Mouse (Mus musculus) stomach, embryonic 16.5 days (tissue): ENCODE data around the gene Med7. TPM values are rescaled to one million over a fixed set of nuclear protein-coding genes. Genes with fewer than 3 reads are reported as not detected.

Experiments
- ATAC-seq: fragments of 200-750 bp; cut with Nextera tagmentation; 2 replicates; pipeline ENCODE4 v1.8.0; 2017; ENCODE audit warnings: moderate number of reproducible peaks, moderate TSS enrichment; ENCODE audit not compliant: insufficient read depth, low FRiP score
- H3K27ac ChIP-seq: fragments of 300-500 bp; sonication (generic); 2 replicates; pipeline ENCODE4 v1.5.1; 2014; ENCODE audit warnings: low read length
- H3K27me3 ChIP-seq: fragments of 300-500 bp; sonication (generic); 2 replicates; pipeline ENCODE4 v1.6.1; 2014; ENCODE audit warnings: low read length, control low read depth, mixed read lengths; ENCODE audit not compliant: control insufficient read depth, insufficient read depth
- H3K36me3 ChIP-seq: fragments of 300-500 bp; sonication (generic); 2 replicates; pipeline ENCODE4 v1.6.1; 2014; ENCODE audit warnings: low read length; ENCODE audit not compliant: control insufficient read depth, insufficient read depth
- H3K4me1 ChIP-seq: fragments of 300-500 bp; sonication (generic); 2 replicates; pipeline ENCODE4 v1.6.1; 2014; ENCODE audit warnings: low read length, control low read depth, mixed read lengths; ENCODE audit not compliant: control insufficient read depth, insufficient read depth
- H3K4me2 ChIP-seq: fragments of 300-500 bp; sonication (generic); 2 replicates; pipeline ENCODE4 v1.6.1; 2014; ENCODE audit warnings: low read depth, low read length, mixed read lengths
- H3K4me3 ChIP-seq: fragments of 300-500 bp; sonication (generic); replicated peaks from 2 replicates; pipeline ENCODE4 v1.5.1; 2014; ENCODE audit warnings: mild to moderate bottlenecking, low read length
- H3K9ac ChIP-seq: fragments of 300-500 bp; sonication (generic); 2 replicates; pipeline ENCODE4 v1.6.1; 2014; ENCODE audit warnings: low read length
- H3K9me3 ChIP-seq: fragments of 300-500 bp; sonication (generic); replicated peaks from 2 replicates; pipeline ENCODE4 v1.6.1; 2016; ENCODE audit warnings: low read length, control low read depth; ENCODE audit not compliant: control insufficient read depth
- WGBS: fragments of 180-500 bp; shearing (Covaris S2); extraction: QIAGEN DNeasy Blood & Tissue Kit; methylation state at CpG from one replicate; pipeline ENCODE4 v1.1.7; 2014; 5-methylcytosine and 5-hydroxymethylcytosine counted together
- polyA plus RNA-seq: library from polyadenylated mRNA; unstranded; fragments of >200 nt; fragmentation: Nextera tagmentation; extraction: Ambion mirVana; gene quantifications from 2 replicates; pipeline ENCODE4 v1.2.1, GENCODE M21; 2015

Med7 gene
- polyA plus RNA-seq, 1 experiment from 2014 or later = 60.3 TPM

DNA sequence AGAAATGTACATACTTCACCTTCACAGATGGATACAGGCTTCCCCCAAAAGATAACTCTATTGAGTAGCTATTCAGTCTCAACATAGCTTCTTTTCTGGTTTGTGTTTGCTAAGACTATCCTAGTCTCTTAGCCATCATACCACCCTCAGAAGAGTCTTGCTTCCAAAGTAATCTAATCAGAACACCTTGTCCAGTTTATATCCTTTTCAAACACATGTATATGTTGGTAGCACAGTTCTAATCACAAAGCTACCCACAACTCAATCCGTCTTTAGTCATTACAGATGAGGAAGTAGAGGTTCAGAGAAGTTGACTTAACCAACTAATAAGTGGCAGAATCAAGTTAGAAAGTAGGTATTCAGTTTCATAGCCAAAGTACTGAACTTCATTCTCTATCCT, 5.0 kb downstream of the Med7 start:
- Histone ChIP-seq H3K4me1 (peaks cover 3% of the 10 kb centered on the region; the same call in 1 of the 2 replicates), H3K27ac (no peak overlapping the region), H3K27me3 (no peaks in the 10 kb centered on the region), H3K36me3 (peaks cover 4% of the 10 kb centered on the region), H3K9me3 (no peaks in the 10 kb centered on the region), H3K4me3 (no peak overlapping the region), H3K9ac (no peak overlapping the region), H3K4me2 (no peak overlapping the region)
- 89% methylated on average over 1 of the region's 1 CpGs for WGBS
- ATAC-seq = no peak

DNA sequence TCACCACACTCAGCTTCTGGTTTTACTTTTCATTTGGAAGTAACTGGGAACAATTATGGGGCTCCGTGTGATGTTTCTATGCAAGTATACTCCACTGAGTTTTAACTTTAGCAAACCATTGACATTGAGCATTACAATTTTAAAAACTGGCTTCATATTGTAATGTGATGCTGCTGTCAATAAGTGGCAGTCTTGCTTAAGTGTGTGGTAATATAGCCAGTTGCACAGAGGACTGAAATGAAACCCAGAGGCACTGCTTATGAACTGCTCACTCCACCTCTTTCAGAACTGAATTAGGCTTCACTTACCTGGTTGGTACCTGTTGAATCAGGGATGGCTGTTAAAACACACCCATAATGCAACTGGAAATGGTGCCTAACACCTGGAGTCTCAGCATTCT, 6.4 kb downstream of the Med7 start:
- Histone ChIP-seq H3K9ac (no peak overlapping the region), H3K27ac (no peak overlapping the region), H3K9me3 (no peaks in the 10 kb centered on the region), H3K4me3 (no peak overlapping the region), H3K4me1 (no peaks in the 10 kb centered on the region), H3K36me3 (peaks cover 4% of the 10 kb centered on the region), H3K27me3 (no peaks in the 10 kb centered on the region), H3K4me2 (no peak overlapping the region)
- WGBS = 88% methylated on average over 1 of the region's 1 CpGs
- no peak for ATAC-seq

DNA sequence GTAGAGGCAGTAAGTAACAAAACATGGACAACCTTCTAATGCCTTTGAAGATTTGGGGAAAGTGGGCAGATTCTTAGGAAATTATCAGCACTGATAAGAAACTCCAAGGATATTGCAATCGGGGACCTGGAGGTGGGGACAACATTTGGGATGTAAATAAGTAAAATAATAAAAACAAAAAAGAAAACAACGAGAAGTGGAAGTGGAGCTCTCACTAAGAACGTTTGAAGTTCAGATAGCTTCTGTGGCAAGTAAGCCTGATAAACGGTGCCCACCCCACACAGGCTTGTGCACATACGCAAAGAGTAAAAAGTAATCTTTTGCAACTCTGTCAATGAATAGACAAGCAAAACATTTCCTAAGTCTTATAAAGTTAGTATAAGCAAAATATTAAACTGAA, 7.3 kb downstream of the Med7 start:
- H3K27me3 ChIP-seq = no peaks in the 10 kb centered on the region
- no peak overlapping the region for H3K27ac ChIP-seq
- no peaks in the 10 kb centered on the region for H3K4me1 ChIP-seq
- no peak overlapping the region for H3K9ac ChIP-seq
- no peak for ATAC-seq
- no peak overlapping the region for H3K4me3 ChIP-seq
- no peak overlapping the region for H3K4me2 ChIP-seq
- WGBS = 78% methylated on average over 5 of the region's 5 CpGs
- peaks cover 4% of the 10 kb centered on the region for H3K36me3 ChIP-seq
- H3K9me3 ChIP-seq = no peaks in the 10 kb centered on the region

GRCm38 (mm10) chr11:46446150-46446549, 9.4 kb downstream of the Med7 start:
- 91% methylated on average over 6 of the region's 6 CpGs for WGBS
- no peak overlapping the region for H3K9ac ChIP-seq
- peaks cover 4% of the 10 kb centered on the region for H3K36me3 ChIP-seq
- no peaks in the 10 kb centered on the region for H3K4me1 ChIP-seq
- H3K27ac ChIP-seq = no peak overlapping the region
- no peaks in the 10 kb centered on the region for H3K27me3 ChIP-seq
- no peak overlapping the region for H3K4me3 ChIP-seq
- H3K9me3 ChIP-seq = no peaks in the 10 kb centered on the region
- ATAC-seq = no peak
- H3K4me2 ChIP-seq = no peak overlapping the region

DNA sequence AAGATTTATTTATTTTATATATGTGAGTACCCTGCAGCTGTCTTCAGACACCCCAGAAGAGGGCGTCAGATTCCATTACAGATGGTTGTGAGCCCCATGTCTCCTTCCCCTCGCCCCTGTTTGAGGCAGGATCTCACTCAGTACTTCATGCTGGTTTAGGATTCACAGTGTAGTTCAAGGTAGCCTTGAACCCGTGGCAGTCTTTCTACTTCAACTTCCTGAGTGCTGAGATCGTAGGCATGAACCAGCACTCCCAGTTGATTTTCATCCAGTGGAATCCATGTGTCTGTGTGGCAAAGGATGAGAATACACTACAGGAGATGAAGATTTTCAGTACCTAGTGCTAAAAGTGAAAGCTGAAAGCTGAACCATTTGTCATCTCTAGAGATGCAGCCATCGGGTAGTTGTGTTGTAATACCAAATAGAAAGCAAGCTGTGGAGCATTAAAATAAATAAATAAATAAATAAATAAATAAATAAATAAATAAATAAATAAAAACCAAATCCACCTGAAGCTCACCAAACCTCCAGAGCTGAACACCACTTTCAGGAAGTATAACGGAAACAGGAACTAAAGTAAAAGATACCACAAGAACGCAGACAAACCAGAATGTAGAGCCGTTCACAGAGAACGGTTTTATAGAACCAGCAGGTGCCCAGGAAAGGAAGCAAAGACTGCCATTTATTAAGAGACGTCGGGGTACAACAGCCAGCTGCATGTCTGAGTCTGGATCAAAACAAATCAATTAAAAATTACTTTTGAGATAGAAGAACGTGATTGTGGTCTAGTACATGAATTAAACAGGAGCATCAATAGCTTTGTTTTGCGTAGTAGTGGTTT, 11.1 kb downstream of the Med7 start:
- H3K4me1 ChIP-seq = no peaks in the 10 kb centered on the region
- no peak overlapping the region for H3K4me3 ChIP-seq
- H3K27me3 ChIP-seq = no peaks in the 10 kb centered on the region
- no peak overlapping the region for H3K27ac ChIP-seq
- WGBS = 74% methylated on average over 13 of the region's 13 CpGs
- ATAC-seq = no peak
- H3K36me3 ChIP-seq = no peaks in the 10 kb centered on the region
- no peak overlapping the region for H3K4me2 ChIP-seq
- no peak overlapping the region for H3K9ac ChIP-seq
- no peaks in the 10 kb centered on the region for H3K9me3 ChIP-seq

- WGBS = 68% methylated on average over 11 of the region's 11 CpGs
- H3K9me3 ChIP-seq = no peaks in the 10 kb centered on the region
- no peaks in the 10 kb centered on the region for H3K36me3 ChIP-seq
- H3K27me3 ChIP-seq = no peaks in the 10 kb centered on the region
- H3K4me3 ChIP-seq = no peak overlapping the region
- no peak overlapping the region for H3K9ac ChIP-seq
- no peak overlapping the region for H3K27ac ChIP-seq
- no peaks in the 10 kb centered on the region for H3K4me1 ChIP-seq
- no peak overlapping the region for H3K4me2 ChIP-seq
- no peak for ATAC-seq
Observed at GRCm38 (mm10) chr11:46449461-46450080, 12.8 kb downstream of the Med7 start.

DNA sequence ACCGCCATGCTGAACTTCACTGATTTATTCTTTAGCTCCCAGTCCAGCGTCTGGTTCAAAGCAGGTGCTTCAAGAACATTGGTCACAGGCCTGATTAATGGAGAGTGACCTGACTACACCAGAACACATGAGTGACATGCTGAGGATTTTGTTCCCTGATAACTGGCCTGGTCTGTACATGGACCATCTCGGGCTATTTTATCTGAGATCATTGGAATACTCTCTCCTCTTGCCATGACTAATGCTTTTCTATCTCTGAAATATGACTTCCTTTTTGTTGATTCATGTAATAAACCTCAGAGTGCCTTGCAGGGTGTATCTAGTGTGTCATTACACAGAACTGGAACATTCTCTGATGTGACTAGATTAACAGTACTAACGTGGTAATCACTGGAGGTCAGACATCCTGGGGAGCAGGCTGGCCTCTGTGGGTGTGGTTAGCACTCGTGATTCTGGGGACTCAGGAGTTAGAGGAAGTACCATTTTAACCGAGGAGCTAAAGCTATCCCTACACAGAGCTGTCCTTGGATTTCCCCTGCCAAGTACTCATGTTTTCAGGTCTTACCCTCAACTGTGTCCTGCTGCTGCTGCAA, 17.8 kb downstream of the Med7 start, which contains the start of gene Havcr2:
Havcr2 (plus strand) TSS at position 483 of the 593 bp plus-strand sequence.
- H3K36me3 ChIP-seq = no peaks in the 10 kb centered on the region
- H3K4me3 ChIP-seq = no peak within 1 kb of the TSS
- H3K4me2 ChIP-seq = no peak within 1 kb of the TSS
- no peaks in the 10 kb centered on the region for H3K4me1 ChIP-seq
- H3K9ac ChIP-seq = no peak within 1 kb of the TSS
- no peaks in the 10 kb centered on the region for H3K9me3 ChIP-seq
- no peak for ATAC-seq
- H3K27ac ChIP-seq = no peak within 1 kb of the TSS
- WGBS = 71% methylated on average over 6 of the region's 6 CpGs
- no peaks in the 10 kb centered on the region for H3K27me3 ChIP-seq

DNA sequence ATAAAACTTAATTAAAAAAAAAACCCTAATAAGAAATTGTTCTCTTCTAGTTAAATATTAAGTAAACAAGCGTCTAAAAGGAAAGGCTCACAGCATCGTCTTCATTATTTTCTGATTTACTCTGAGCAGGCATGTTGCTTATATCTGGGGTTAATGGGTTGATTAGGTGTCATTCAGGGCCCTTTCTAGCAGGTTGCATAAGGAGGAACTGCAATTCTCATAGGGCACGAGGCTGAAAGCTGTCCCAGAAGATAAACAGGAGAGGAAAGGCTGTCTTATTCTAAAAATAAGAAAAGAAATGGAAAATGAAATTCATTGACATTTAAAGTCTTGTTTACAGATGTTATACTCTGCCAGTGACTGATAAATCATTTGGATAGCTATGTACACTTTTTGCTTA, 23.2 kb downstream of the Med7 start:
- Histone ChIP-seq H3K9me3 (no peaks in the 10 kb centered on the region), H3K27me3 (no peaks in the 10 kb centered on the region), H3K36me3 (no peaks in the 10 kb centered on the region), H3K4me3 (no peak overlapping the region), H3K4me1 (no peaks in the 10 kb centered on the region), H3K9ac (no peak overlapping the region), H3K4me2 (no peak overlapping the region), H3K27ac (no peak overlapping the region)
- ATAC-seq = no peak
- WGBS = 71% methylated on average over 3 of the region's 3 CpGs

- 61% methylated on average over 5 of the region's 5 CpGs for WGBS
- Histone ChIP-seq H3K36me3 (no peaks in the 10 kb centered on the region), H3K4me1 (no peaks in the 10 kb centered on the region), H3K27me3 (no peaks in the 10 kb centered on the region), H3K4me3 (no peak overlapping the region), H3K9me3 (no peaks in the 10 kb centered on the region), H3K4me2 (no peak overlapping the region), H3K27ac (no peak overlapping the region), H3K9ac (no peak overlapping the region)
- no peak for ATAC-seq
Observed at GRCm38 (mm10) chr11:46461362-46461761, 24.6 kb downstream of the Med7 start.
